Mouse (Mus musculus): Measurements from ENCODE around the gene Zfand3. TPM values are rescaled to one million over a fixed set of nuclear protein-coding genes. Genes with fewer than 3 reads are reported as not detected.

Zfand3 gene
- polyA plus RNA-seq, 1 experiment from 2014 or later = 64.4 TPM

GRCm38 (mm10) chr17:30103641-30104165 lies 99.2 kb downstream of the Zfand3 start:
- no peak for ATAC-seq (ENCODE audit: insufficient number of reproducible peaks, low FRiP score)
- Histone ChIP-seq H3K4me1 (replicated peaks) (peaks cover 25% of the 10 kb centered on the region), H3K27me3 (replicated peaks) (no peaks in the 10 kb centered on the region), H3K4me2 (no peak overlapping the region), H3K27ac (ENCODE audit: poor library complexity, severe bottlenecking) (no peak overlapping the region), H3K9me3 (replicated peaks) (no peaks in the 10 kb centered on the region; the same call in 1 of the 2 replicates), H3K36me3 (0 out of 2 replicates have a peak, but pooled peaks cover 4% of the 10 kb centered on the region), H3K4me3 (no peak overlapping the region), H3K9ac (no peak overlapping the region)
- 70% methylated on average over 4 of the region's 4 CpGs for WGBS

DNA sequence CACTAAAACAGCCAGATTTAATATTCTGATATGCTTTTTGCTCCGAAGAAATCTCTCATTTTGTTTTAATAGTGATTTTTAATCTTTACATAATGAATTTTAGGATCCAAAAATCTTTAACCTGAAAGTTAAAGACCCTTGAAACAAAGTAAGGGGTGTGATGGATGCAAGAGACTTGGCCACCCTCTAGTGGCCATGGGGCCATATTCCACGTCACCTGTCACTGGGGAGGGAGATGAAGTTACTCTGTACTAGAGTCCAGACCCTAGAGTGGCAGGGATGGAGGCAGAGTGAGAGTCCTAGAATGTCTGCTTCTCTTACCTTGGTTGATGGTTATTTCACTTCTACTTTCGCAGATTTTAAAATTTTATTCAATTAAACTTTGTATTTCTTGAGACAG lies 100.8 kb downstream of the Zfand3 start:
- 78% methylated on average over 3 of the region's 3 CpGs for WGBS
- Histone ChIP-seq H3K4me2 (no peak overlapping the region), H3K9ac (no peak overlapping the region), H3K9me3 (replicated peaks) (no peaks in the 10 kb centered on the region; the same call in 1 of the 2 replicates), H3K27me3 (replicated peaks) (no peaks in the 10 kb centered on the region), H3K4me3 (no peak overlapping the region), H3K27ac (ENCODE audit: poor library complexity, severe bottlenecking) (no peak overlapping the region), H3K36me3 (0 out of 2 replicates have a peak, but pooled peaks cover 4% of the 10 kb centered on the region), H3K4me1 (replicated peaks) (peaks cover 19% of the 10 kb centered on the region)
- ATAC-seq (ENCODE audit: insufficient number of reproducible peaks, low FRiP score) = no peak

- no peak overlapping the region for H3K27ac ChIP-seq (ENCODE audit: poor library complexity, severe bottlenecking)
- H3K36me3 ChIP-seq = peaks cover 7% of the 10 kb centered on the region
- ATAC-seq (ENCODE audit: insufficient number of reproducible peaks, low FRiP score) = no peak
- H3K9ac ChIP-seq = no peak overlapping the region
- no peak overlapping the region for H3K4me2 ChIP-seq
- H3K4me3 ChIP-seq = no peak overlapping the region
- H3K9me3 ChIP-seq (replicated peaks) = no peaks in the 10 kb centered on the region; the same call in 1 of the 2 replicates
- H3K4me1 ChIP-seq (replicated peaks) = peaks cover 24% of the 10 kb centered on the region
- H3K27me3 ChIP-seq (replicated peaks) = no peaks in the 10 kb centered on the region
- WGBS = 77% methylated on average over 7 of the region's 7 CpGs
Measured at GRCm38 (mm10) chr17:30110678-30111077, 106.1 kb downstream of the Zfand3 start.

- Histone ChIP-seq H3K4me2 (no peak overlapping the region), H3K36me3 (peaks cover 12% of the 10 kb centered on the region), H3K27me3 (replicated peaks) (no peaks in the 10 kb centered on the region), H3K9me3 (replicated peaks) (no peaks in the 10 kb centered on the region; the same call in 1 of the 2 replicates), H3K9ac (no peak overlapping the region), H3K27ac (ENCODE audit: poor library complexity, severe bottlenecking) (no peak overlapping the region), H3K4me1 (replicated peaks) (peaks cover 30% of the 10 kb centered on the region), H3K4me3 (no peak overlapping the region)
- 65% methylated on average over 5 of the region's 5 CpGs for WGBS
- ATAC-seq (ENCODE audit: insufficient number of reproducible peaks, low FRiP score) = no peak
Measured at GRCm38 (mm10) chr17:30111556-30111955, 107.0 kb downstream of the Zfand3 start.

- Histone ChIP-seq H3K4me2 (no peak overlapping the region), H3K9ac (no peak overlapping the region), H3K27me3 (replicated peaks) (no peaks in the 10 kb centered on the region), H3K36me3 (peaks cover 12% of the 10 kb centered on the region), H3K9me3 (replicated peaks) (no peaks in the 10 kb centered on the region; the same call in 1 of the 2 replicates), H3K4me1 (replicated peaks) (peaks cover 33% of the 10 kb centered on the region), H3K4me3 (no peak overlapping the region), H3K27ac (ENCODE audit: poor library complexity, severe bottlenecking) (no peak overlapping the region)
- ATAC-seq (ENCODE audit: insufficient number of reproducible peaks, low FRiP score) = no peak
- 83% methylated on average over 4 of the region's 4 CpGs for WGBS
Measured at GRCm38 (mm10) chr17:30112080-30112479, 107.5 kb downstream of the Zfand3 start.

- Histone ChIP-seq H3K9me3 (replicated peaks) (no peaks in the 10 kb centered on the region; the same call in 1 of the 2 replicates), H3K9ac (no peak overlapping the region), H3K4me3 (no peak overlapping the region), H3K4me1 (replicated peaks) (peaks cover 35% of the 10 kb centered on the region), H3K27ac (ENCODE audit: poor library complexity, severe bottlenecking) (no peak overlapping the region), H3K27me3 (replicated peaks) (no peaks in the 10 kb centered on the region), H3K4me2 (no peak overlapping the region), H3K36me3 (peaks cover 12% of the 10 kb centered on the region)
- WGBS = 66% methylated on average over 7 of the region's 7 CpGs
- ATAC-seq (ENCODE audit: insufficient number of reproducible peaks, low FRiP score) = no peak
Measured at GRCm38 (mm10) chr17:30112555-30113305, 108.2 kb downstream of the Zfand3 start.

DNA sequence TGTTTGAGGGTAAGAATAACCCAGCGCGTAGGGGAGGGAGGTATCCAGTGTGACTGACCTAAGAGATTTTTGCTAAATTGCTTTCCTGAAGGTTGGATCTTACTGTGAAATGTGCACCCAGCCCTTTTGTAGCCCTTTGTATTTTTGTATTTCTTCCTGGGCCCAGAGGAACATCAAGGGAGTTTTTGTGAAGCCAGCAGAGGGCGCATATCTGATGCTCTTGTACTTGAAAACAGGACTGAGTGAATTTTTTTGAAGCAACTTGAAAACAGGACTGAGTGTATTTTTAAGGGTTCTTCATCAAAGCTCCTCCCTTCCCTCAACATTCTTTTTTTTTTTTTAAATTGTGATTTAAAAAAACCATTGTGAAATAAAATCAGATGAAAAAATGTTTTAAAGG lies 110.2 kb downstream of the Zfand3 start:
- Histone ChIP-seq H3K4me2 (no peak overlapping the region), H3K27ac (ENCODE audit: poor library complexity, severe bottlenecking) (no peak overlapping the region), H3K4me3 (no peak overlapping the region), H3K36me3 (peaks cover 8% of the 10 kb centered on the region), H3K9ac (no peak overlapping the region), H3K9me3 (replicated peaks) (no peaks in the 10 kb centered on the region), H3K4me1 (replicated peaks) (peaks cover 40% of the 10 kb centered on the region), H3K27me3 (replicated peaks) (no peaks in the 10 kb centered on the region)
- no peak for ATAC-seq (ENCODE audit: insufficient number of reproducible peaks, low FRiP score)
- WGBS = 82% methylated on average over 3 of the region's 3 CpGs

DNA sequence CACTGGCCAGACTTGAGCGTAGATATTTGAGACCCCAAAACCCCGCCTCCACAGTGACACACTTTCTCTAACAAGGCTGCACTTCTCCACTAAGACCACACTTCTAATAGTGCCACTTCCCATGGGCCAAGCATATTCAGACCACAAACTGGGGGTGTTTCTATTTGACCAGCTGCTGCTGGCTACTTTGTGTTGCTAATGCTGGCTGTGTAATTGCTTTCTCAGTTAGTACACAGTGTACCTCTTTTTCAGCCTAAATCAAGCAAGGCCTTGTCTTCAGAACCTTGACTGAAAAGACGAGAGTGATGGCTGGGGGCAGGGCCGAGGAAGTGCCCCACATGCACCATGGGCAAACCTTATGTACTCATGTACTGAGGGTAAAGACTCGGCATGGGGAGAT lies 111.7 kb downstream of the Zfand3 start:
- peaks cover 40% of the 10 kb centered on the region for H3K4me1 ChIP-seq (replicated peaks)
- no peak overlapping the region for H3K9ac ChIP-seq
- WGBS = 84% methylated on average over 5 of the region's 5 CpGs
- H3K4me2 ChIP-seq = no peak overlapping the region
- H3K27me3 ChIP-seq (replicated peaks) = no peaks in the 10 kb centered on the region
- H3K4me3 ChIP-seq = no peak overlapping the region
- no peak overlapping the region for H3K27ac ChIP-seq (ENCODE audit: poor library complexity, severe bottlenecking)
- ATAC-seq (ENCODE audit: insufficient number of reproducible peaks, low FRiP score) = no peak
- H3K36me3 ChIP-seq = peaks cover 8% of the 10 kb centered on the region
- H3K9me3 ChIP-seq (replicated peaks) = no peaks in the 10 kb centered on the region

GRCm38 (mm10) chr17:30118036-30118435 lies 113.5 kb downstream of the Zfand3 start:
- H3K36me3 ChIP-seq = peaks cover 8% of the 10 kb centered on the region
- no peak overlapping the region for H3K9ac ChIP-seq
- no peak for ATAC-seq (ENCODE audit: insufficient number of reproducible peaks, low FRiP score)
- WGBS = 81% methylated on average over 5 of the region's 5 CpGs
- no peaks in the 10 kb centered on the region for H3K27me3 ChIP-seq (replicated peaks)
- H3K4me1 ChIP-seq (replicated peaks) = peaks cover 32% of the 10 kb centered on the region
- no peaks in the 10 kb centered on the region for H3K9me3 ChIP-seq (replicated peaks)
- no peak overlapping the region for H3K4me3 ChIP-seq
- H3K4me2 ChIP-seq = no peak overlapping the region
- H3K27ac ChIP-seq (ENCODE audit: poor library complexity, severe bottlenecking) = no peak overlapping the region

GRCm38 (mm10) chr17:30122278-30122677 lies 117.7 kb downstream of the Zfand3 start:
- H3K4me3 ChIP-seq = no peak overlapping the region
- no peak overlapping the region for H3K4me2 ChIP-seq
- WGBS = 77% methylated on average over 3 of the region's 3 CpGs
- ATAC-seq (ENCODE audit: insufficient number of reproducible peaks, low FRiP score) = no peak
- H3K9me3 ChIP-seq (replicated peaks) = no peaks in the 10 kb centered on the region
- H3K4me1 ChIP-seq (replicated peaks) = peaks cover 19% of the 10 kb centered on the region
- no peaks in the 10 kb centered on the region for H3K27me3 ChIP-seq (replicated peaks)
- H3K27ac ChIP-seq (ENCODE audit: poor library complexity, severe bottlenecking) = no peak overlapping the region
- H3K36me3 ChIP-seq = peaks cover 3% of the 10 kb centered on the region; the same call in 1 of the 2 replicates
- H3K9ac ChIP-seq = no peak overlapping the region

DNA sequence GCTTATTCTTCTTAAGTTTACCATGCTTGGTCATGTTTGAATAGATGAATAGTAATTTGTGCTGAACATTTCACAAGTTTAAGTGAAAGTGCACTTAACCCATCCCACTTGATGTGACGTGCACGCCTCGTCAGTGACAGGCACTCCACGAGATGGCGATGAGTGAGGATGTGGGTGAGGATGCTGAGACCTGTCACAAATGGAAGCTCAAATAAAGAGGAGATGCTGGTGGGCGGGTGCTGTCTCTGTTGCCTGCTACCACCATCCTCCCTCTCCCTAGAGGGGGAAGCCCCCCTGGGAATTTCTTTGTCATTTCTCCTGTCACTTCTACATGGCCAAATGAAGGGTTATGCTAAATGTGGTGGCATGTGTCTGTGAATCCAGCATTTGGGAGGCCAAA lies 123.9 kb downstream of the Zfand3 start:
- no peak for ATAC-seq (ENCODE audit: insufficient number of reproducible peaks, low FRiP score)
- no peak overlapping the region for H3K27ac ChIP-seq (ENCODE audit: poor library complexity, severe bottlenecking)
- H3K4me2 ChIP-seq = no peak overlapping the region
- H3K9me3 ChIP-seq (replicated peaks) = no peaks in the 10 kb centered on the region
- H3K4me3 ChIP-seq = no peak overlapping the region
- H3K27me3 ChIP-seq (replicated peaks) = no peaks in the 10 kb centered on the region
- H3K9ac ChIP-seq = no peak overlapping the region
- 69% methylated on average over 6 of the region's 6 CpGs for WGBS
- H3K36me3 ChIP-seq = peaks cover 3% of the 10 kb centered on the region; the same call in 1 of the 2 replicates
- H3K4me1 ChIP-seq (replicated peaks) = peaks cover 17% of the 10 kb centered on the region

Data from heart, embryonic 12.5 days (tissue).